Comparison of ENCODE assay signal across 7 mouse cellular contexts in the genomic region with DNA sequence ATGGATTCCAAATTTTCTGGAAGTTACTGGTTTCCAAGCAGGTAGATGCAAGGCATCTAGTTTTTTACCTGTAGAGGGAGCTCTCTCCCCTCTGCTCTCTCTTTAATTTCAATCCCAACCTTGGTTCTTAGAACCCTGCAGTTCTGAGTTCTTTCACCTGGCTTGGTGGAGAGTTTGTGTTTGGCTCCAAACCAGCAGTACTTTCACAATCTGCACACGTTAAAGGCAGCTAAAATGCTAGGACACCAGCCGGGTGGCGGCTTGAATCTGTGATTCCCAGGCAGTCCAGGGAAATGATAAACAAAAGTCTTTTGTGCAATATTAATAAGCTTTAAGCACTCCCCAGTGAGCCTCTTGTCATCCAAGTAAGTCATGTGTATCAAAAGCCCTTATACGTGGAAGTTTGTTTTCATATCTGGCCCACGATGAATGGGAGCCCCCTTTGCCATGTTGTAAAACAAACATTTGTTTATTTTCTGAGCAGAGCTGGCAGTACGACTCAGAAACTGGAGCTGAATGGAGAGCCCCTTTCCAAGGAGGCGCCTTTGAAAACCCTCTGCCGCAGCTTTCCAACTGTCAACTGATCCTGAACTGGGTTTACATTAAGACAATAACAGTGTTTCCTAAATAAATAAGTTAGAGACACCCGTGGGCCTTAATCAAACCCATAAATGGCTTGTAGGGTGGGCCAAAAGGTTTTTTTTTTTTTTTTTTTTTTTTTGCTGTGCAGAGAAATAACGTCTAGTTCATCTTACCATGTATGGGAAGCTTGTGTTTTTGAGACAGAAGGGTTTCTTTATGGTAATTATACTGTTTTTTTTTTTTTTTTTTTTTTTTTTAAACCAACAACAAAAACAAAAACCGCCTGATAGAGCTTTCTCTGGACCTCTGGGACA.
DNase-seq lines count a peak whose midpoint lies in the region; ATAC-seq and TF ChIP-seq lines count a peak whose summit lies in the region.

No protein-coding gene starts in this region.

- H3K9me3 ChIP-seq in embryonic facial prominence, embryonic 12.5 days, result no peaks in the 10 kb centered on the region
- H3K9me3 ChIP-seq in limb, embryonic 11.5 days (ENCODE audit: control insufficient read depth, low read length), result no peaks in the 10 kb centered on the region

- in situ Hi-C loops in Patski (cut with MboI; ENCODE audit: low pct_unique_long_range_greater_than_20kb), result loop anchor here (10.0 to 25.0 kb wide), 2 partner anchors 1427 to 1565 kb away; no protein-coding TSS in a partner anchor

- TF ChIP-seq POLR2A in thymus, adult 2 months (IDR thresholded peaks at IDR 0.05; ENCODE audit: control insufficient read depth, extremely low read depth, insufficient read depth, low read length, poor library complexity), result no peak

- peak overlapping the region; percentile 41; the same call in 1 of the 2 replicates for H3K27ac ChIP-seq in embryonic facial prominence, embryonic 12.5 days
- H3K27ac ChIP-seq in limb, embryonic 11.5 days (replicated peaks; ENCODE audit: low read depth, low read length), result no peak overlapping the region
- no peak overlapping the region for H3K27ac ChIP-seq in thymus, adult 2 months (ENCODE audit: control insufficient read depth, insufficient read depth, low read length)

- peaks cover 10% of the 10 kb centered on the region; the same call in 1 of the 2 replicates for H3K4me1 ChIP-seq in embryonic facial prominence, embryonic 12.5 days
- no peaks in the 10 kb centered on the region for H3K4me1 ChIP-seq in limb, embryonic 11.5 days (ENCODE audit: control insufficient read depth, insufficient read depth, low read length)
- no peaks in the 10 kb centered on the region for H3K4me1 ChIP-seq in thymus, adult 2 months (replicated peaks; ENCODE audit: control insufficient read depth, insufficient read depth, low read length)

- H3K4me2 ChIP-seq in embryonic facial prominence, embryonic 12.5 days (replicated peaks), result peak overlapping the region; percentile 40
- 0 out of 2 replicates have a peak overlapping the region, but pooled peaks have one; percentile 4 for H3K4me2 ChIP-seq in limb, embryonic 11.5 days (ENCODE audit: low read depth, severe bottlenecking)

- no peak overlapping the region for H3K9ac ChIP-seq in embryonic facial prominence, embryonic 12.5 days
- no peak overlapping the region for H3K9ac ChIP-seq in limb, embryonic 11.5 days (ENCODE audit: low read length)

- POLR2A ChIA-PET in Patski (lab: Charles Lee), result interaction anchor here (0.7 kb wide), 2 partner anchors 14 to 19 kb away, joined by 4 to 7 read pairs; no protein-coding TSS in a partner anchor

- no peak overlapping the region for H3K4me3 ChIP-seq in embryonic facial prominence, embryonic 12.5 days
- no peak overlapping the region for H3K4me3 ChIP-seq in limb, embryonic 11.5 days (ENCODE audit: low read depth, low read length)
- H3K4me3 ChIP-seq in thymus, adult 2 months (ENCODE audit: control insufficient read depth, insufficient read depth, low read length), result no peak overlapping the region

- peak; percentile 81 for DNase-seq in ES-CJ7 (ENCODE audit: low read depth, low spot score)
- DNase-seq in Patski (ENCODE audit: low read depth, low spot score), result no peak
- peak; percentile 31 for DNase-seq in limb, embryonic 11.5 days (ENCODE audit: low spot score)
- peak; percentile 27 for DNase-seq in neural tube, embryonic 10.5 days (ENCODE audit: extremely low spot score, low spot score)
- no peak for DNase-seq in thymus, adult 2 months

- TF ChIP-seq CTCF in Patski (IDR thresholded peaks at IDR 0.05), result peak; percentile 70
- no peak for TF ChIP-seq CTCF in thymus, adult 2 months (IDR thresholded peaks at IDR 0.05; ENCODE audit: borderline replicate concordance, control insufficient read depth, extremely low read depth, insufficient read depth, low read length, poor library complexity)

- 14% methylated on average over 11 of the region's 11 CpGs for WGBS in embryonic facial prominence, embryonic 12.5 days
- 26% methylated on average over 11 of the region's 11 CpGs for WGBS in limb, embryonic 11.5 days
- 57% methylated on average over 11 of the region's 11 CpGs for WGBS in thymus, adult 2 months

- peak; percentile 57 for ATAC-seq in Patski
- no peak; the same call in none of the 2 replicates for ATAC-seq in embryonic facial prominence, embryonic 12.5 days (ENCODE audit: insufficient number of reproducible peaks, insufficient read depth, low FRiP score, low TSS enrichment)
- peak; percentile 45 to 55; a peak in 1 of 4 replicates for ATAC-seq in hematopoietic stem cell, adult 5-6 weeks (replicated peaks in 1 of 2; ENCODE audit: insufficient read depth in 1 of 2, low FRiP score in 2 of 2, low TSS enrichment in 1 of 2, low read depth in 1 of 2, poor library complexity in 2 of 2, severe bottlenecking in 2 of 2)
- ATAC-seq in limb, embryonic 11.5 days (ENCODE audit: insufficient number of reproducible peaks, low FRiP score, low TSS enrichment, low read depth), result no peak

- CTCF ChIA-PET in Patski (lab: Charles Lee), result interaction anchor here (0.9 to 2.5 kb wide), 10 partner anchors 8 to 1575 kb away, joined by 3 to 11 read pairs (median 4); no protein-coding TSS in a partner anchor

- H3K27me3 ChIP-seq in Patski, result peaks cover 24% of the 10 kb centered on the region
- no peaks in the 10 kb centered on the region for H3K27me3 ChIP-seq in embryonic facial prominence, embryonic 12.5 days
- 0 out of 2 replicates have a peak, but pooled peaks cover 4% of the 10 kb centered on the region for H3K27me3 ChIP-seq in limb, embryonic 11.5 days (ENCODE audit: control insufficient read depth, insufficient read depth, low read length)
- H3K27me3 ChIP-seq in thymus, adult 2 months (ENCODE audit: control insufficient read depth, insufficient read depth, low read length), result no peaks in the 10 kb centered on the region

- no peaks in the 10 kb centered on the region for H3K36me3 ChIP-seq in embryonic facial prominence, embryonic 12.5 days
- no peaks in the 10 kb centered on the region for H3K36me3 ChIP-seq in limb, embryonic 11.5 days (ENCODE audit: control insufficient read depth, insufficient read depth, low read length)
- H3K36me3 ChIP-seq in thymus, adult 2 months (ENCODE audit: control insufficient read depth, insufficient read depth, low read length), result no peaks in the 10 kb centered on the region

Comparison
In these comparisons a context has a peak if more than half of its experiments do, and no peak if none do; other contexts are left out.
1. DNase-seq: peak in ES-CJ7 (single experiment), limb, embryonic 11.5 days (single experiment) and neural tube, embryonic 10.5 days (single experiment); none in Patski (single experiment) and thymus, adult 2 months (single experiment).
2. ATAC-seq: peak in Patski (single experiment) and hematopoietic stem cell, adult 5-6 weeks (2 of 2); none in embryonic facial prominence, embryonic 12.5 days (single experiment) and limb, embryonic 11.5 days (single experiment).